Mouse (Mus musculus) brain, adult 2 months (tissue): ENCODE results near the gene Ttc16.

Source experiments
- DNase-seq: peaks from one replicate; pipeline ENCODE4 v3.0.0; 2011; ENCODE audit warnings: low read depth, low spot score

The Ttc16 gene

GRCm38 (mm10) chr2:32744272-32744982, 31.0 kb downstream of the Ttc16 start:
- DNase-seq = peak; percentile 42

GRCm38 (mm10) chr2:32742173-32742531, 33.3 kb downstream of the Ttc16 start:
- peak; percentile 97 for DNase-seq

- DNase-seq = peak; percentile 83
Measured at GRCm38 (mm10) chr2:32741273-32742172, 33.9 kb downstream of the Ttc16 start.

- DNase-seq = no peak
Measured at GRCm38 (mm10) chr2:32740916-32741272, 34.5 kb downstream of the Ttc16 start, which contains the start of gene 6330409D20Rik. 6330409D20Rik (minus strand) TSS chr2:32741016.

GRCm38 (mm10) chr2:32739311-32739710, 36.1 kb downstream of the Ttc16 start:
- no peak for DNase-seq

GRCm38 (mm10) chr2:32737008-32737407, 38.4 kb downstream of the Ttc16 start:
- no peak for DNase-seq

- DNase-seq = no peak
Measured at GRCm38 (mm10) chr2:32736306-32736829, 39.1 kb downstream of the Ttc16 start.

GRCm38 (mm10) chr2:32734933-32735332, 40.5 kb downstream of the Ttc16 start:
- no peak for DNase-seq

GRCm38 (mm10) chr2:32734480-32734879, 41.0 kb downstream of the Ttc16 start:
- no peak for DNase-seq

GRCm38 (mm10) chr2:32732695-32733094, 42.7 kb downstream of the Ttc16 start:
- no peak for DNase-seq

- no peak for DNase-seq
Measured at GRCm38 (mm10) chr2:32731911-32732310, 43.5 kb downstream of the Ttc16 start.

GRCm38 (mm10) chr2:32730854-32731253, 44.6 kb downstream of the Ttc16 start:
- DNase-seq = no peak

- no peak for DNase-seq
Measured at GRCm38 (mm10) chr2:32729547-32729946, 45.9 kb downstream of the Ttc16 start.

GRCm38 (mm10) chr2:32728463-32728862, 47.0 kb downstream of the Ttc16 start:
- DNase-seq = no peak

- DNase-seq = peak; percentile 98
Measured at GRCm38 (mm10) chr2:32727435-32727834, 48.0 kb downstream of the Ttc16 start.

GRCm38 (mm10) chr2:32724832-32725790, 50.3 kb downstream of the Ttc16 start:
- no peak for DNase-seq

- no peak for DNase-seq
Measured at GRCm38 (mm10) chr2:32724149-32724548, 51.3 kb downstream of the Ttc16 start.

- DNase-seq = no peak
Measured at GRCm38 (mm10) chr2:32722581-32722980, 52.9 kb downstream of the Ttc16 start.

- DNase-seq = no peak
Measured at GRCm38 (mm10) chr2:32722046-32722445, 53.4 kb downstream of the Ttc16 start.

- no peak for DNase-seq
Measured at GRCm38 (mm10) chr2:32720681-32721229, 54.7 kb downstream of the Ttc16 start, which contains the start of gene Sh2d3c. Sh2d3c (plus strand) TSS chr2:32721055.

- no peak for DNase-seq
Measured at GRCm38 (mm10) chr2:32720053-32720452, 55.4 kb downstream of the Ttc16 start.
